Mouse (Mus musculus) liver, adult 2 months (tissue): Measurements from ENCODE around the gene Ifnz. TPM values are rescaled to one million over a fixed set of nuclear protein-coding genes. Genes with fewer than 3 reads are reported as not detected.
"Not testable (repeated sequence)": the region's sequence is repeated elsewhere in the genome, so short reads cannot be mapped to it uniquely, and the experiment has no call there.

Experiments
- DNase-seq: peaks from one replicate; pipeline ENCODE4 v3.0.0-alpha.2; 2011; ENCODE audit warnings: low read depth, low spot score; ENCODE audit errors: extremely low read depth
- H3K27ac ChIP-seq: fragments of 200-500 bp; replicated peaks from 2 replicates; pipeline ENCODE4 v1.5.1; 2012; ENCODE audit warnings: low read depth, mild to moderate bottlenecking, control low read depth, inconsistent platforms, low read length; ENCODE audit not compliant: insufficient read depth
- H3K27me3 ChIP-seq: fragments of 200-500 bp; 2 replicates; pipeline ENCODE4 v1.6.1; 2012; ENCODE audit warnings: mild to moderate bottlenecking, moderate library complexity, low read length, inconsistent platforms; ENCODE audit not compliant: control insufficient read depth, insufficient read depth
- H3K36me3 ChIP-seq: fragments of 200-500 bp; 2 replicates; pipeline ENCODE4 v1.6.1; 2012; ENCODE audit warnings: low read length, inconsistent platforms; ENCODE audit not compliant: control insufficient read depth, insufficient read depth
- H3K4me1 ChIP-seq: fragments of 200-500 bp; 2 replicates; pipeline ENCODE4 v1.6.1; 2011; ENCODE audit warnings: low read length; ENCODE audit not compliant: control insufficient read depth, insufficient read depth
- H3K4me3 ChIP-seq: fragments of 200-500 bp; 2 replicates; pipeline ENCODE4 v1.5.1; 2011; ENCODE audit warnings: low read depth, mild to moderate bottlenecking, control low read depth, low read length, moderate library complexity; ENCODE audit not compliant: insufficient read depth
- H3K79me2 ChIP-seq: fragments of 200-500 bp; 2 replicates; pipeline ENCODE4 v1.6.1; 2012; ENCODE audit warnings: inconsistent platforms, mild to moderate bottlenecking, low read length, moderate library complexity; ENCODE audit not compliant: control insufficient read depth, insufficient read depth
- H3K9ac ChIP-seq: fragments of 200-500 bp; 2 replicates; pipeline ENCODE4 v1.6.1; 2012; ENCODE audit warnings: low read depth, mild to moderate bottlenecking, control low read depth, inconsistent platforms, low read length
- CTCF ChIP-seq: fragments of 200-500 bp; IDR thresholded peaks from 2 replicates; pipeline ENCODE4 v1.5.1; 2011; ENCODE audit warnings: low read depth, low read length, control low read depth
- POLR2A ChIP-seq: fragments of 200-500 bp; IDR thresholded peaks from 2 replicates; pipeline ENCODE4 v1.6.1; 2011; ENCODE audit warnings: low read length, control low read depth; ENCODE audit not compliant: insufficient read depth; ENCODE audit errors: extremely low read depth
- WGBS: fragments of 180-500 bp; shearing (Covaris S2); methylation state at CpG from one replicate; pipeline ENCODE4 v1.1.7; 2018; 5-methylcytosine and 5-hydroxymethylcytosine counted together
- polyA plus RNA-seq: library from polyadenylated mRNA; depleted of rRNA; stranded (reverse); fragments of >200 nt; gene quantifications from 2 replicates; pipeline ENCODE4 v1.2.3, GENCODE M21; 2012; rRNA removed
- total RNA-seq: library from RNA; depleted of rRNA; stranded (reverse); fragments of >200 nt; gene quantifications from 2 replicates; pipeline ENCODE4 v1.2.3, GENCODE M21; 2014; rRNA removed

Ifnz gene
- total and polyA plus RNA-seq, 2 experiments, result not detected

DNA sequence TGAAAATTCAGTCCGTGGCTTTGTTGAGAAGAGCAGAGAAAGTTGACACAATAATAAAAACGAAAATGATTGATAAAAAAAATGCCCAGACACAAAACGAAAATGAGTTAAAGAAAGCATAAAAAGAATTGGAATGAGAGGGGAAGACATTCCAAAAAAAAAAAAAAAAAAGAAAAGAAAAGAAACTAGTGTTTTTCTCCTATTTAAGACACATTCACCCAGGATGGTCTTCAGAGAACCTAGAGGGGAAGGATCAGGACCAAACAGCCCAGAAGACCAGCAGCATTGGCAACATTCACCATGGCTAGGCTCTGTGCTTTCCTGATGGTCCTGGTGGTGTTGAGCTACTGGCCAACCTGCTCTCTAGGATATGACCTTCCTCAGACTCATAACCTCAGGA lies 34.0 kb downstream of the Ifnz start, which contains the start of gene Ifna7:
TSS of gene Ifna7 (plus strand) at position 301 of the 400 bp plus-strand sequence.
- no peak within 1 kb of the TSS for H3K9ac ChIP-seq
- no peaks in the 10 kb centered on the region for H3K4me1 ChIP-seq
- WGBS, result 48% methylated on average over 3 of the region's 3 CpGs
- no peaks in the 10 kb centered on the region for H3K27me3 ChIP-seq
- no peaks in the 10 kb centered on the region for H3K36me3 ChIP-seq
- no peak within 1 kb of the TSS for H3K27ac ChIP-seq
- TF ChIP-seq CTCF, result no peak
- no peak for TF ChIP-seq POLR2A
- no peak for DNase-seq
- no peaks in the 10 kb centered on the region for H3K79me2 ChIP-seq
- no peak within 1 kb of the TSS for H3K4me3 ChIP-seq

- Histone ChIP-seq H3K4me1 (no peaks in the 10 kb centered on the region), H3K36me3 (no peaks in the 10 kb centered on the region), H3K9ac (no peak within 1 kb of the TSS), H3K27ac (no peak within 1 kb of the TSS), H3K27me3 (no peaks in the 10 kb centered on the region), H3K4me3 (no peak within 1 kb of the TSS), H3K79me2 (no peaks in the 10 kb centered on the region)
- TF ChIP-seq POLR2A (no peak), CTCF (no peak)
- 79% methylated on average over 1 of the region's 1 CpGs for WGBS
- DNase-seq, result no peak
These were observed 37.7 kb downstream of the Ifnz start, which contains the start of gene Ifna11 for GRCm38 (mm10) chr4:88819659-88820058. TSS of gene Ifna11 (plus strand) at chr4:88819959.

DNA sequence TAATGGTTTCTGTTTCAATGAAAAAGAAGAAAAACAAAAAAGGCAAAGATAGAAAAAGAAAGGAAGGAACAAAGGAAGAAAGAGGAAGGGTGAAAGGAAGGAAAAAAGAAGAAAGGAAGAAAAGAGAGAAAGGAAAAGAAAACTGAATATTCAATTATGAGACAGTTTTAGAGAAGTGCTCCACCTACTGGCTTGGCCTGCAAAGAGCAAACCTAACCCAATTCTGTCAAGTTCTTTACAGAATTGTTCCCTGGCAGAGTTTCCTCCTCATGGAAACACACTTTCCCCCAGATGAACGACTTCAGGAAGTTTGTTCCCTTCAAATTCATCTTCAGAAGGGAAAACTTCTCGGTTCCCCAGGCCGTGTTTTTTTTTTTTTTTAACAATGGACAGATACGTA lies 41.1 kb downstream of the Ifnz start:
- TF ChIP-seq CTCF (no peak; the same call in 1 of the 2 replicates), POLR2A (no peak)
- WGBS, result 25% methylated on average over 4 of the region's 4 CpGs
- Histone ChIP-seq H3K27me3 (no peaks in the 10 kb centered on the region), H3K9ac (no peak overlapping the region), H3K4me3 (no peak overlapping the region), H3K27ac (no peak overlapping the region), H3K36me3 (no peaks in the 10 kb centered on the region), H3K4me1 (no peaks in the 10 kb centered on the region), H3K79me2 (no peaks in the 10 kb centered on the region)
- no peak for DNase-seq

DNA sequence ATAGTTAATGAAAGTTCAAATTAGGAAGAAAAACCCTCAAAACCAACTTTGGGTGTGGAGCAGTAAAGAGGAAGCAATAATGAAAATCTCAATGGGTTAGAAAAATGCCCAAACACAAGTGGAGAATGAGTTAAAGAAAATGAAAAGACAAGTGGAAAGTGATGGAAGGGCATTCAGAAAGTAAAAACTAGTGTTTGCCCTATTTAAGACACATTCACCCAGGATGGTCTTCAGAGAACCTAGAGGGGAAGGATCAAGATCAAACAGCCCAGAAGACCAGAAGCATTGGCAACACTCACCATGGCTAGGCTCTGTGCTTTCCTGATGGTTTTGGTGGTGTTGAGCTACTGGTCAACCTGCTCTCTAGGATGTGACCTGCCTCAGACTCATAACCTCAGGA lies 45.2 kb downstream of the Ifnz start, which contains the start of gene Ifna6:
TSS of gene Ifna6 (plus strand) at position 301 of the 400 bp plus-strand sequence.
- not testable (repeated sequence) for H3K4me1 ChIP-seq, H3K79me2 ChIP-seq, H3K4me3 ChIP-seq, H3K27me3 ChIP-seq, DNase-seq, H3K27ac ChIP-seq, H3K36me3 ChIP-seq, H3K9ac ChIP-seq

DNA sequence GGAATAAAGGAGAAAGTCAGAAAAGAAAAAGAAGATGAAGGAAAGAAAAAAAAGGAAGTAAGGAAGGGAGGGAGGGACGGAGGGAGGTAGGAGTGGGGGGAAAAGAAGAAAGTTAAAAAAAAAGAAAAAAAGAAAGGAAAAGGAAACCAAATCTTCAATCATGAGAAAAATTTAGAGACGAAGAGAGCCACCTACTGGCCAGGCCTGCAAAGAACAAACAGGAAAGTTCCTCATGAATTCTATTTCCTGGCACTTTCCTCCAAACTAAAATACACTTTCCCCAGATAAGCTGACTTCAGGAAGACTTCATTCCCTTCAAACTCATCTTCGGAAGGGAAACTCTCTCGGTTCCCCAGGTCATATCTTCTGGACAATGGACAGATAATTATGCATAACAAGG lies 48.6 kb downstream of the Ifnz start:
- WGBS, result 31% methylated on average over 4 of the region's 4 CpGs
- H3K27ac ChIP-seq, result no peak overlapping the region
- H3K4me3 ChIP-seq, result no peak overlapping the region
- H3K4me1 ChIP-seq, result no peaks in the 10 kb centered on the region
- H3K36me3 ChIP-seq, result no peaks in the 10 kb centered on the region
- DNase-seq, result peak; percentile 8
- H3K9ac ChIP-seq, result no peak overlapping the region
- TF ChIP-seq POLR2A (no peak), CTCF (0 out of 2 replicates have a peak, but pooled peaks have one; percentile 31)
- no peaks in the 10 kb centered on the region for H3K79me2 ChIP-seq
- H3K27me3 ChIP-seq, result no peaks in the 10 kb centered on the region

Other genes with a start within 250 kb of the Ifnz start
Only the 30 nearest of the 31 such genes appear.
- gene Ifna14, start 210.3 kb upstream of the Ifnz start, total RNA-seq, result not detected in 2 replicates
- gene Ifna14, start 210.3 kb upstream of the Ifnz start, polyA plus RNA-seq, result not detected in 2 replicates
- not detected in 2 replicates for gene Ifna9, start 189.7 kb upstream of the Ifnz start, total RNA-seq
- gene Ifna9, start 189.7 kb upstream of the Ifnz start, polyA plus RNA-seq, result not detected in 2 replicates
- not detected in 2 replicates for gene Ifna12, start 178.8 kb upstream of the Ifnz start, total RNA-seq
- not detected in 2 replicates for gene Ifna12, start 178.8 kb upstream of the Ifnz start, polyA plus RNA-seq
- not detected in 2 replicates for gene C87499, start 147.7 kb upstream of the Ifnz start, total RNA-seq
- gene C87499, start 147.7 kb upstream of the Ifnz start, polyA plus RNA-seq, result not detected in 2 replicates
- not detected in 2 replicates for gene Ifna13, start 137.7 kb upstream of the Ifnz start, total RNA-seq
- not detected in 2 replicates for gene Ifna13, start 137.7 kb upstream of the Ifnz start, polyA plus RNA-seq
- gene Ifna16, start 105.2 kb upstream of the Ifnz start, total RNA-seq, result not detected in 2 replicates
- gene Ifna16, start 105.2 kb upstream of the Ifnz start, polyA plus RNA-seq, result not detected in 2 replicates
- not detected in 2 replicates for gene Ifna2, start 98.2 kb upstream of the Ifnz start, total RNA-seq
- gene Ifna2, start 98.2 kb upstream of the Ifnz start, polyA plus RNA-seq, result not detected in 2 replicates
- gene Ifnab, start 90.8 kb upstream of the Ifnz start, total RNA-seq, result not detected in 2 replicates
- not detected in 2 replicates for gene Ifnab, start 90.8 kb upstream of the Ifnz start, polyA plus RNA-seq
- 0.18 TPM in 1 of 2 replicates, not detected in the other for gene Gm26566, start 60.3 kb upstream of the Ifnz start, total RNA-seq
- gene Gm26566, start 60.3 kb upstream of the Ifnz start, polyA plus RNA-seq, result not detected in 2 replicates
- gene Klhl9, start 59.7 kb upstream of the Ifnz start, total RNA-seq, result 60.3 and 68.1 TPM in 2 replicates
- 9.8 and 10.2 TPM in 2 replicates for gene Klhl9, start 59.7 kb upstream of the Ifnz start, polyA plus RNA-seq
- gene Gm13271, start 27.3 kb upstream of the Ifnz start, total RNA-seq, result not detected in 2 replicates
- gene Gm13271, start 27.3 kb upstream of the Ifnz start, polyA plus RNA-seq, result not detected in 2 replicates
- gene Gm13283, start 22.0 kb upstream of the Ifnz start, total RNA-seq, result not detected in 2 replicates
- gene Gm13283, start 22.0 kb upstream of the Ifnz start, polyA plus RNA-seq, result not detected in 2 replicates
- gene Gm13290, start 8.3 kb upstream of the Ifnz start, total RNA-seq, result not detected in 2 replicates
- gene Gm13290, start 8.3 kb upstream of the Ifnz start, polyA plus RNA-seq, result not detected in 2 replicates
- gene Gm13289, start 5.2 kb upstream of the Ifnz start, total RNA-seq, result not detected in 2 replicates
- gene Gm13289, start 5.2 kb upstream of the Ifnz start, polyA plus RNA-seq, result not detected in 2 replicates
- not detected in 2 replicates for gene Gm13272, start 2.3 kb upstream of the Ifnz start, total RNA-seq
- gene Gm13272, start 2.3 kb upstream of the Ifnz start, polyA plus RNA-seq, result not detected in 2 replicates
- not detected in 2 replicates for gene Gm13276, start 3.6 kb downstream of the Ifnz start, total RNA-seq
- not detected in 2 replicates for gene Gm13276, start 3.6 kb downstream of the Ifnz start, polyA plus RNA-seq
- gene Gm13277, start 6.5 kb downstream of the Ifnz start, total RNA-seq, result not detected in 2 replicates
- gene Gm13277, start 6.5 kb downstream of the Ifnz start, polyA plus RNA-seq, result not detected in 2 replicates
- not detected in 2 replicates for gene Gm13278, start 9.4 kb downstream of the Ifnz start, total RNA-seq
- not detected in 2 replicates for gene Gm13278, start 9.4 kb downstream of the Ifnz start, polyA plus RNA-seq
- gene Gm13275, start 12.4 kb downstream of the Ifnz start, total RNA-seq, result not detected in 2 replicates
- gene Gm13275, start 12.4 kb downstream of the Ifnz start, polyA plus RNA-seq, result not detected in 2 replicates
- gene Gm13279, start 15.3 kb downstream of the Ifnz start, total RNA-seq, result not detected in 2 replicates
- gene Gm13279, start 15.3 kb downstream of the Ifnz start, polyA plus RNA-seq, result not detected in 2 replicates
- not detected in 2 replicates for gene Gm13285, start 17.5 kb downstream of the Ifnz start, total RNA-seq
- not detected in 2 replicates for gene Gm13285, start 17.5 kb downstream of the Ifnz start, polyA plus RNA-seq
- not detected in 2 replicates for gene Gm13287, start 21.1 kb downstream of the Ifnz start, total RNA-seq
- gene Gm13287, start 21.1 kb downstream of the Ifnz start, polyA plus RNA-seq, result not detected in 2 replicates
- gene Gm13288, start 23.4 kb downstream of the Ifnz start, total RNA-seq, result not detected in 2 replicates
- not detected in 2 replicates for gene Gm13288, start 23.4 kb downstream of the Ifnz start, polyA plus RNA-seq
- gene Ifna7, start 34.1 kb downstream of the Ifnz start, total RNA-seq, result not detected in 2 replicates
- gene Ifna7, start 34.1 kb downstream of the Ifnz start, polyA plus RNA-seq, result not detected in 2 replicates
- gene Ifna11, start 37.8 kb downstream of the Ifnz start, total RNA-seq, result not detected in 2 replicates
- not detected in 2 replicates for gene Ifna11, start 37.8 kb downstream of the Ifnz start, polyA plus RNA-seq
- gene Ifna6, start 45.3 kb downstream of the Ifnz start, total RNA-seq, result not detected in 2 replicates
- gene Ifna6, start 45.3 kb downstream of the Ifnz start, polyA plus RNA-seq, result not detected in 2 replicates
- gene Ifna5, start 53.4 kb downstream of the Ifnz start, total RNA-seq, result not detected in 2 replicates
- gene Ifna5, start 53.4 kb downstream of the Ifnz start, polyA plus RNA-seq, result not detected in 2 replicates
- gene Ifna4, start 59.7 kb downstream of the Ifnz start, total RNA-seq, result not detected in 2 replicates
- gene Ifna4, start 59.7 kb downstream of the Ifnz start, polyA plus RNA-seq, result not detected in 2 replicates
- not detected in 2 replicates for gene Ifna1, start 68.0 kb downstream of the Ifnz start, total RNA-seq
- not detected in 2 replicates for gene Ifna1, start 68.0 kb downstream of the Ifnz start, polyA plus RNA-seq
- not detected in 2 replicates for gene Ifne, start 98.1 kb downstream of the Ifnz start, total RNA-seq
- not detected in 2 replicates for gene Ifne, start 98.1 kb downstream of the Ifnz start, polyA plus RNA-seq